Mouse (Mus musculus): ENCODE data around the gene Mfsd9.

DNA sequence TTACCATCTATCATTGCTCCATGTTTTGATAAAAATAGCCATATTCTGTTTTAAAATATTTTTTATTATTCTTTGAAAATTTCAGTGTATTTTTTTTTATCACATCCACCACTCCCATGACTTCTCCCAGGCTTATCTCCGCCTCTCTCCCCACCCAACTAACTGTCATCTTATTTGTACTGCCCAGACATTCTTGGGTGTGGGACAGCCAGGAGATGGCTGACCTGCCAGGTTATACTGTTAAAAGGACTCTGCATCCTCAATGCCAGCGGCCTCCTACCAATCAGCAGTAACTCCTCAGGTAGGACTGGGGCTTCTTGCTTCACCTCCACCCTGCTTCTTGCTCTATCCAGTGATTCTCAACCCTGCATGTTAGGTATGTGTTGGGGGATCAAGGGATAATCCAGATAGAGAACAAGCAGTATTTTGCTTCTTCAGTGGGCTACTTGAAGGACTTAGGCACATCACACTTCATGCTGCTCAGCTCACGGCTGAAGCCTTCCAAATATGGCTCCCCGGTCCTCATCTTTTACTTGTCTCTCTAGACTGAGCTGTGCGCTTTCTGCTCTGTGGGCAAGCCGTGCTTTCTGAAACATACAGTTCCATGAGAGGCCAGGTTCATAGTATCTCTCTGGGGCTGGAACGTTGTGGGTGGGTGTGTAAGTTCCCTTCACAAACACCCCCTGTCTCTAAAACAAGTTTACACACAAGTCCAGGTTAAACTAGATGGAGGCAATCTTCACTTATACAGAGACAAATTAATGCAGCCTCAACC, 19.1 kb downstream of the Mfsd9 start:
- TF ChIP-seq CTCF (IDR thresholded peaks at IDR 0.05; ENCODE audit: low read depth, low read length) (no peak), GATA1 (IDR thresholded peaks at IDR 0.05; ENCODE audit: borderline replicate concordance, low read length) (no peak), POLR2AphosphoS5 (IDR thresholded peaks at IDR 0.05; ENCODE audit: insufficient replicate concordance, low read depth, low read length) (no peak), TAL1 (conservative IDR thresholded peaks at IDR 0.05; ENCODE audit: low read depth, low read length) (no peak)
